Mouse (Mus musculus): ENCODE measurements around the gene Tll1. TPM values are rescaled to one million over a fixed set of nuclear protein-coding genes. Genes with fewer than 3 reads are reported as not detected.

Gene Tll1
- polyA plus RNA-seq, 1 experiment = 0.04 TPM

DNA sequence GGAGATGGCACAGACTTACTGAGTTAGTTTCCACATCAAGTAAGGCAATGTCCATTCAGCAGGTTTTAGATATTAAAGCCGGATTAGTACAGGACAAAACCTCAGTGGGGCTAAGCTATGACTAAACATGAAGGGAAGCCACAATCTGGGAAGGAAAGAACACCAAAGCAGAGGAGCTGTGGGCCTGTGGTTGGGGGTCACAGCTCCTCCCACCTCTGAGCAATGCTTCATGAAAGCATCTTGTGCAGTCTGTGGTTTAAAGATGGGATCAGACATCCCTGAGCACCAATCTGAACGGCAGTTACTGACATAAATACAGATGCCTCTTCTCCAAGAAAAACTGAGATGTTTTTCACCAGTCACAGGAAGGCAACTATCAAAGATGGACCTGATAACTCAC lies 132.7 kb downstream of the Tll1 start:
- Histone ChIP-seq H3K27ac (ENCODE audit: insufficient read depth, low read length) (no peak overlapping the region), H3K36me3 (ENCODE audit: control insufficient read depth, insufficient read depth, low read length) (no peaks in the 10 kb centered on the region), H3K4me1 (ENCODE audit: control insufficient read depth, insufficient read depth, insufficient read length) (no peaks in the 10 kb centered on the region), H3K27me3 (ENCODE audit: control insufficient read depth, insufficient read depth, low read length) (no peaks in the 10 kb centered on the region), H3K4me3 (ENCODE audit: extremely low read depth, insufficient read depth, insufficient read length) (no peak overlapping the region)
- no peak for TF ChIP-seq CTCF (IDR thresholded peaks at IDR 0.05; ENCODE audit: extremely low read depth, insufficient read depth, insufficient read length, insufficient replicate concordance)
- TF ChIP-seq POLR2A (IDR thresholded peaks at IDR 0.05; ENCODE audit: low read depth, low read length) = no peak
- no peak for DNase-seq (ENCODE audit: low read depth in 1 of 2, low spot score in 2 of 2)
- 72% methylated on average over 2 of the region's 2 CpGs for WGBS

DNA sequence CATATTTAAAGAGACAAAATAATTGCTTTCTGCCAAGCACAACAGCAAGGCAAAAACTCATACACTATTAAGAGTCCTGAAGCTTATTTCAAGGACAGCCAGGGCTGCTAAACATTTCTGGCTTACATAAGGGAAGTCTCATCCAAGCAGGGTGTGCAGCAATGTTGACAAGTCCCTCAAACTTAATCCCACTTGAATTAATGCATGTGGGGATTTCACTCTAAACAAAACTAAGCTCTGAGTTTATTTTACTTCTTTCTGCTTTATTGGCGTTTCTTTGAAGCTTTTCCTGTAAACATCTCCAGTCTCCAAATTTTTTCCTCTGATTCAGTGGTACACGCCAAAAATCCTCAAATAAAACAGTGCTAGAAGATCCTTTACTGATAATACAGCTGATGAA lies 146.2 kb downstream of the Tll1 start:
- no peak for DNase-seq (ENCODE audit: low read depth in 1 of 2, low spot score in 2 of 2)
- no peaks in the 10 kb centered on the region for H3K4me1 ChIP-seq (ENCODE audit: control insufficient read depth, insufficient read depth, insufficient read length)
- H3K27ac ChIP-seq (ENCODE audit: insufficient read depth, low read length) = no peak overlapping the region
- no peak overlapping the region for H3K4me3 ChIP-seq (ENCODE audit: extremely low read depth, insufficient read depth, insufficient read length)
- TF ChIP-seq CTCF (IDR thresholded peaks at IDR 0.05; ENCODE audit: extremely low read depth, insufficient read depth, insufficient read length, insufficient replicate concordance) (no peak), POLR2A (IDR thresholded peaks at IDR 0.05; ENCODE audit: low read depth, low read length) (no peak)
- no peaks in the 10 kb centered on the region for H3K27me3 ChIP-seq (ENCODE audit: control insufficient read depth, insufficient read depth, low read length)
- H3K36me3 ChIP-seq (ENCODE audit: control insufficient read depth, insufficient read depth, low read length) = no peaks in the 10 kb centered on the region
- WGBS = 65% methylated on average over 2 of the region's 2 CpGs

DNA sequence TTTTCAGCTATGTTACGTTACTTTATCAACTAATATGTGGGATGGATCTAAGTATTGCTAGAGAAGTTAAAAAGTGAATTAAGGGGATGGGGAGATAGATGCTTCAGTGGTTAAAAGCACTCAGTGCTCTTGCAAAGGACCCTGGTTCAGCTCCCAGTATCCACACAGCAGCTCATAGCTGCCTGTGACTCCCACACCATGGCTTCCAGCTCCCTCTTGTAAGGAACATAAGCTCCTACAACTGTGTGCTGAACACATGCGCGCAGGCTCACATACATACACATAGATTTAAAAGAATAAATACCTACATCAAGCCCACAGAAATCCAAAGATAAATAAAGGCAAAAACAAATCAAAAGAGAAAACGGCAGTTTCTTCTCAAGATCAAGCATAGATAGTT lies 148.5 kb downstream of the Tll1 start:
- DNase-seq (ENCODE audit: low read depth in 1 of 2, low spot score in 2 of 2) = no peak
- TF ChIP-seq CTCF (IDR thresholded peaks at IDR 0.05; ENCODE audit: extremely low read depth, insufficient read depth, insufficient read length, insufficient replicate concordance) (no peak), POLR2A (IDR thresholded peaks at IDR 0.05; ENCODE audit: low read depth, low read length) (no peak)
- H3K27ac ChIP-seq (ENCODE audit: insufficient read depth, low read length) = no peak overlapping the region

DNA sequence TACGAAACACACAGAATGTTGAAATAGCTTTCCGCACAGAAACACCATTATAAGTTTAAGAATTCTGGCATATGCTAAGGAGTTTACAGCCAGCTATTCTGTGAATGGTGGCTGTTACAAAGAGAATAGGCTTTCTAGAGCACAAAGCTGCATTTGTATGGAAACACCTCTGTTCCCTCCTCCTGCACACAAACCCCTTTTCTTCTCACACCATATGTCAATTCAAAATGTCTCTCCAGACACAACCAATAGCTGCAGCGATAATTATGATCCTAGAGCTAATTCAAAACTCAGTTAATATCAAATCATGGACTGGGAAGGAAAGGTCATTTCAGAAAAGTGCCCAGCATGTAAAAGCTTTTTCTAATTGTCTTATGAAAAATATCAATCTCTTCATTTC lies 157.5 kb downstream of the Tll1 start:
- no peaks in the 10 kb centered on the region for H3K27me3 ChIP-seq (ENCODE audit: control insufficient read depth, insufficient read depth, low read length)
- no peaks in the 10 kb centered on the region for H3K4me1 ChIP-seq (ENCODE audit: control insufficient read depth, insufficient read depth, insufficient read length)
- no peak overlapping the region for H3K4me3 ChIP-seq (ENCODE audit: extremely low read depth, insufficient read depth, insufficient read length)
- H3K27ac ChIP-seq (ENCODE audit: insufficient read depth, low read length) = no peak overlapping the region
- TF ChIP-seq POLR2A (IDR thresholded peaks at IDR 0.05; ENCODE audit: low read depth, low read length) = no peak
- no peak for TF ChIP-seq CTCF (IDR thresholded peaks at IDR 0.05; ENCODE audit: extremely low read depth, insufficient read depth, insufficient read length, insufficient replicate concordance)
- DNase-seq (ENCODE audit: low read depth in 1 of 2, low spot score in 2 of 2) = no peak
- WGBS = 87% methylated on average over 3 of the region's 3 CpGs
- no peaks in the 10 kb centered on the region for H3K36me3 ChIP-seq (ENCODE audit: control insufficient read depth, insufficient read depth, low read length)

More for the DNA sequence above, 148.5 kb downstream of the Tll1 start:
- Histone ChIP-seq H3K4me3 (ENCODE audit: extremely low read depth, insufficient read depth, insufficient read length) (no peak overlapping the region), H3K4me1 (ENCODE audit: control insufficient read depth, insufficient read depth, insufficient read length) (no peaks in the 10 kb centered on the region), H3K27me3 (ENCODE audit: control insufficient read depth, insufficient read depth, low read length) (no peaks in the 10 kb centered on the region), H3K36me3 (ENCODE audit: control insufficient read depth, insufficient read depth, low read length) (no peaks in the 10 kb centered on the region)
- 91% methylated on average over 4 of the region's 4 CpGs for WGBS

DNA sequence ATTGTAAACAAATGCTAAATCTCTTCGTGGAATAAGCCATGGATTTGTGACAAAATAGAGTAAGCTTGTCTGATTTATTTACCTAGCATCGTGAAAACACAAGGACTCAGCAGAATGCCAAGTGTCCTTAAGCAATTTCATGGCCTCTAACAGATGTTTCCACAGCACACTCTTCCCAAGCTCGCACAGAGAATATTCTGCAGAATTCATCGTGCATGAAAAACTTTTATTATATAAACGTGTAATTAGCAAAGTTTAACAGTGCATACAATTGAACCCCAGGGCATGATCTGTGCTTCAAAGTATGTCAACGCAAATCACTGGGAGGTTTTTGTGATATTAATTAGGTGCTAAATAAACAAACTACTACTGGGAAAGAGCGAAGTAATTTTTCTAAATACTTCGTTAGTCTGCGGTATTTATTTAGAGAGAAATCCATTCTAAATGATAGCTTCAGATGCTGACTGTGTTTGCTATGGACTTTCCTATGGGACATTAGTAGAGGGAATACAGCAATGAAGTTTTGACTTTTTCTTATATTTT lies 158.0 kb downstream of the Tll1 start:
- no peak overlapping the region for H3K4me3 ChIP-seq (ENCODE audit: extremely low read depth, insufficient read depth, insufficient read length)
- no peaks in the 10 kb centered on the region for H3K27me3 ChIP-seq (ENCODE audit: control insufficient read depth, insufficient read depth, low read length)
- no peaks in the 10 kb centered on the region for H3K36me3 ChIP-seq (ENCODE audit: control insufficient read depth, insufficient read depth, low read length)
- 85% methylated on average over 9 of the region's 9 CpGs for whole genome bisulfite sequencing
- no peak overlapping the region for H3K27ac ChIP-seq (ENCODE audit: insufficient read depth, low read length)
- no peak for DNase-seq (ENCODE audit: low read depth in 1 of 2, low spot score in 2 of 2)
- H3K4me1 ChIP-seq (ENCODE audit: control insufficient read depth, insufficient read depth, insufficient read length) = no peaks in the 10 kb centered on the region
- TF ChIP-seq CTCF (IDR thresholded peaks at IDR 0.05; ENCODE audit: extremely low read depth, insufficient read depth, insufficient read length, insufficient replicate concordance) (no peak), POLR2A (IDR thresholded peaks at IDR 0.05; ENCODE audit: low read depth, low read length) (no peak)

DNA sequence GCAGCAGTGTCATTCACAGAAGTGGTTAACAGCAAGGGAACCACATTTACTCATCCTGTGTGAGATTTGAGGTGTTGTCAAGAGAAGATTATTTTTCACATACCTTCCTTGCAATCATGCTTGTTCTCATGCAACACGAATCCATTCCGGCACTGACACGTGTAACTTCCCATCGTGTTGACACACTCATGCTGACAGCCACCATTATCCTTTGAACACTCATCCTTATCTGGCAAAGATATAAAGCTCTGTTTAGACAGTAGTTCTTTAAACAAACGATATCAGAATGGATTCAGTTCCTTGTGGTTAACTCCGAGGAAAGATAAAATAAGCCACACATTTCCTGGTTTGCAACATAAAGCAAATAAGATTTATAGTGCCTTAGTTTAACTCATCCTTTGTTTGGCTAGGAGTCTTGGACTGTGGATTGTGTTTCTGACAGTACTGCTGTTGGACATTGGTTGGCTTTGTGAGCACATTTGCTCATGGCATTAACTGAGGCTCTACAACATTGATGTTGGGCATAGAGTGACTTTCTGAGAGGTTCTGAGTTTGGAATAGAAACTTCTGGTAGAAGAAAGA lies 164.7 kb downstream of the Tll1 start:
- Histone ChIP-seq H3K4me1 (ENCODE audit: control insufficient read depth, insufficient read depth, insufficient read length) (no peaks in the 10 kb centered on the region), H3K27me3 (ENCODE audit: control insufficient read depth, insufficient read depth, low read length) (no peaks in the 10 kb centered on the region), H3K27ac (ENCODE audit: insufficient read depth, low read length) (no peak overlapping the region)

DNA sequence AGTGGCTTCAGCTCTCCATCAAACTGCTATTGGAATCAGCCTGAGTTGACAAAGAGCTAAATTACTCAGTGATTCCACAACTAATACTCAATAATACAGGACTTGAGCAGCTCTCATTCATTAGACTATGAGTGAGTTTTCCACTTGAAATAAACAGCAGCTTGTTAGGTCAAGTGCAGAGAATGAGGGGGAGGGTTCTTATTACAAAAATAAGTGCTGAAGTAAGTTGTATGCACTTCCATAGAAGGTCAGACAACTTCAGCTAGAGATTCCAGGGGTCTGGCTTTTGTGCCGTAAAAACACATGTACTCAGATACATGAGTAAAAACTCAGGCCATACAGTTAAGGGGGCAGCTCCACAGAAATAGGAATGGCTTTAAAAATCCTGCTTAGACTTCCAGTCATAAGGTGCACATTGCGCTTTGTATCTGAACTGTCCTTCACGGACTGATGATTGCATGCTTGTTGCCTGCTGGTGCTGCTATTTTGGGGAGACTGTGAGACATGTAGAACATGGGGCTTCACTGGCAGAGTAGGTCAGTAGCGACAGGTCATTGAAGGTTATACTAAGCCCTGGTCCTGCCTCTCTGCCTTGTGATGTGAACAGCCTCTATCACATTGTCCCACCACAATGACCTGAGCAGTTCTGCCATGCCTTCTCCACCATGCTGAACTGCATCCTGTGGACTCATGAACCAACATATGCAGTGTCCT lies 175.2 kb downstream of the Tll1 start:
- 93% methylated on average over 4 of the region's 4 CpGs for WGBS

More for the DNA sequence above, 164.7 kb downstream of the Tll1 start:
- WGBS = 19% methylated on average over 6 of the region's 6 CpGs
- Histone ChIP-seq H3K4me3 (ENCODE audit: extremely low read depth, insufficient read depth, insufficient read length) (no peak overlapping the region), H3K36me3 (ENCODE audit: control insufficient read depth, insufficient read depth, low read length) (no peaks in the 10 kb centered on the region)
- DNase-seq (ENCODE audit: low read depth in 1 of 2, low spot score in 2 of 2) = no peak
- no peak for TF ChIP-seq CTCF (IDR thresholded peaks at IDR 0.05; ENCODE audit: extremely low read depth, insufficient read depth, insufficient read length, insufficient replicate concordance)
- no peak for TF ChIP-seq POLR2A (IDR thresholded peaks at IDR 0.05; ENCODE audit: low read depth, low read length)

More for the DNA sequence above, 175.2 kb downstream of the Tll1 start:
- DNase-seq (ENCODE audit: low read depth in 1 of 2, low spot score in 2 of 2) = no peak
- Histone ChIP-seq H3K27ac (ENCODE audit: insufficient read depth, low read length) (no peak overlapping the region), H3K4me1 (ENCODE audit: control insufficient read depth, insufficient read depth, insufficient read length) (no peaks in the 10 kb centered on the region), H3K4me3 (ENCODE audit: extremely low read depth, insufficient read depth, insufficient read length) (no peak overlapping the region), H3K36me3 (ENCODE audit: control insufficient read depth, insufficient read depth, low read length) (no peaks in the 10 kb centered on the region), H3K27me3 (ENCODE audit: control insufficient read depth, insufficient read depth, low read length) (no peaks in the 10 kb centered on the region)
- TF ChIP-seq CTCF (IDR thresholded peaks at IDR 0.05; ENCODE audit: extremely low read depth, insufficient read depth, insufficient read length, insufficient replicate concordance) (no peak), POLR2A (IDR thresholded peaks at IDR 0.05; ENCODE audit: low read depth, low read length) (no peak)

All from spleen, adult 2 months (tissue).